Mouse (Mus musculus) heart, postnatal 0 days (tissue): ENCODE results near the gene Coro2b. TPM values are rescaled to one million over a fixed set of nuclear protein-coding genes. Genes with fewer than 3 reads are reported as not detected.

Source experiments
- ATAC-seq: fragments of 200-750 bp; cut with Nextera tagmentation; 2 replicates; pipeline ENCODE4 v1.8.0; 2017; ENCODE audit warnings: low read depth, moderate number of reproducible peaks, moderate library complexity; ENCODE audit not compliant: insufficient read depth
- DNase-seq: peaks from one replicate; pipeline ENCODE4 v3.0.0-alpha.2; 2016; ENCODE audit warnings: low spot score
- H3K27ac ChIP-seq: fragments of 300-500 bp; sonication (generic); 2 replicates; pipeline ENCODE4 v1.5.1; 2014; ENCODE audit warnings: low read depth, mild to moderate bottlenecking
- H3K27me3 ChIP-seq: fragments of 300-500 bp; sonication (generic); 2 replicates; pipeline ENCODE4 v1.6.1; 2014; ENCODE audit warnings: low read length, mixed read lengths; ENCODE audit not compliant: control insufficient read depth, insufficient read depth
- H3K36me3 ChIP-seq: fragments of 300-500 bp; sonication (generic); replicated peaks from 2 replicates; pipeline ENCODE4 v1.6.1; 2014; ENCODE audit warnings: low read length, mixed read lengths; ENCODE audit not compliant: control insufficient read depth, insufficient read depth
- H3K4me1 ChIP-seq: fragments of 300-500 bp; sonication (generic); 2 replicates; pipeline ENCODE4 v1.6.1; 2014; ENCODE audit warnings: antibody characterized with exemption; ENCODE audit not compliant: control insufficient read depth, insufficient read depth
- H3K4me2 ChIP-seq: fragments of 300-500 bp; sonication (generic); 2 replicates; pipeline ENCODE4 v1.6.1; 2014; ENCODE audit warnings: low read depth, mild to moderate bottlenecking, low read length, moderate library complexity
- H3K4me3 ChIP-seq: fragments of 300-500 bp; sonication (generic); 2 replicates; pipeline ENCODE4 v1.5.1; 2014; ENCODE audit warnings: low read depth, low read length
- H3K9ac ChIP-seq: fragments of 300-500 bp; sonication (generic); replicated peaks from 2 replicates; pipeline ENCODE4 v1.6.1; 2014; ENCODE audit warnings: low read depth, low read length, mixed read lengths
- H3K9me3 ChIP-seq: fragments of 300-500 bp; sonication (generic); replicated peaks from 2 replicates; pipeline ENCODE4 v1.6.1; 2016; ENCODE audit warnings: low read length; ENCODE audit not compliant: control insufficient read depth
- CTCF ChIP-seq: IDR thresholded peaks from 2 replicates; pipeline ENCODE4 v1.5.1; 2016; ENCODE audit warnings: antibody characterized with exemption, control low read depth, low read depth
- EP300 ChIP-seq: IDR thresholded peaks from 2 replicates; pipeline ENCODE4 v1.6.1; 2016; ENCODE audit warnings: antibody characterized with exemption, low read depth
- WGBS: fragments of 180-500 bp; shearing (Covaris S2); extraction: QIAGEN DNeasy Blood & Tissue Kit; methylation state at CpG from one replicate; pipeline ENCODE4 v1.1.7; 2014; 5-methylcytosine and 5-hydroxymethylcytosine counted together
- polyA plus RNA-seq: library from polyadenylated mRNA; unstranded; fragments of >200 nt; fragmentation: Nextera tagmentation; extraction: Ambion mirVana; gene quantifications from 2 replicates; pipeline ENCODE4 v1.2.1, GENCODE M21; 2015
- total RNA-seq: library from RNA; depleted of rRNA; stranded (reverse); fragments of >200 nt; gene quantifications from 2 replicates; pipeline ENCODE4 v1.2.3, GENCODE M21; 2014; ENCODE audit warnings: low replicate concordance

Gene Coro2b
- total and polyA plus RNA-seq, 2 experiments from 2014 or later: 5.5 to 45.9 TPM

GRCm38 (mm10) chr9:62426021-62426420, 110.8 kb downstream of the Coro2b start:
- H3K9me3 ChIP-seq: no peaks in the 10 kb centered on the region
- H3K4me1 ChIP-seq: peaks cover 5% of the 10 kb centered on the region; the same call in 1 of the 2 replicates
- no peak overlapping the region for H3K4me2 ChIP-seq
- TF ChIP-seq CTCF (no peak), EP300 (no peak)
- H3K4me3 ChIP-seq: no peak overlapping the region
- H3K36me3 ChIP-seq: peaks cover 4% of the 10 kb centered on the region; the same call in 1 of the 2 replicates
- no peak for DNase-seq
- WGBS: 64% methylated on average over 19 of the region's 19 CpGs
- no peaks in the 10 kb centered on the region for H3K27me3 ChIP-seq
- no peak for ATAC-seq
- H3K9ac ChIP-seq: no peak overlapping the region
- peak overlapping the region; percentile 56; the same call in 1 of the 2 replicates for H3K27ac ChIP-seq

DNA sequence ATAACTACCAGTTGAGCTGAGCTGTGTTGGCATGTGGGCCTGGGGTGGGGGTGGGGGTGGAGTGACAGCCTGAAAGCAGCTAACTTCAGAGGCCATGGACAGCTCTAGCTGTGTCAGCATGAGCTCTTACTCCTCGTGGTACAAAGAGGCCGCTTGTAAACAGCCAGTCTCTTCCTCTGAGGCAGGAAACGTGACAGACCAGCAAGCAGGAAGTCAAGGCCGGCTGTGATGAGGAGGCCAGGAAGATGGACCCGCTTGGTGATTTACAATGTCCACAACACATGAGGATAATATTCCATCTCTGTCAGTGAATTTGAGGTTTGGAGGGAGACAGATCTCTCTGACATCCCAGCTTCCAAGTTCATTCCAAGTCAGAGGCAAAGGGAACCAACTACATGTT, 111.6 kb downstream of the Coro2b start:
- Histone ChIP-seq H3K27ac (peak overlapping the region; percentile 56), H3K9me3 (no peaks in the 10 kb centered on the region), H3K4me2 (no peak overlapping the region), H3K4me3 (no peak overlapping the region), H3K4me1 (peaks cover 13% of the 10 kb centered on the region), H3K36me3 (peaks cover 3% of the 10 kb centered on the region; the same call in 1 of the 2 replicates), H3K27me3 (no peaks in the 10 kb centered on the region), H3K9ac (no peak overlapping the region)
- TF ChIP-seq EP300 (0 out of 2 replicates have a peak, but pooled peaks have one; percentile 28), CTCF (no peak)
- ATAC-seq (no peak), DNase-seq (no peak)
- 51% methylated on average over 5 of the region's 5 CpGs for WGBS

DNA sequence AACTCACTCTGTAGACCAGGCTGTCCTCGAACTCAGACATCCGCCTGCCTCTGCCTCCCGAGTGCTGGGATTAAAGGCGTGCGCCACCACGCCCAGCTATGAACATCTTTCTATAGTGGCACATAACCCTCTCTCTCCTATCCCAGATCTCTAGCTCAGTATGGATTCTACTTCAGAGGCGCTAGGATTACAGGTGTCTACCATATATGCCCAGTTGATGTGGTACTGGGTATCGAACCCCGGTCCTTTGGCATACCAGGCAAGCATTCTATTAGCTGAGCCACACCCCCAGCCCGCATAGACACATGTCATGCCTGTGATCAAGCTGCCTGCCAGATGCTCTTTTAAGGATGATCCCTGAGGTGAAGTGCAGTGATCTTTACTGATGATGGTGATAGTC, 113.0 kb downstream of the Coro2b start:
- Histone ChIP-seq H3K4me2 (no peak overlapping the region), H3K9ac (no peak overlapping the region), H3K27me3 (no peaks in the 10 kb centered on the region), H3K4me1 (peaks cover 13% of the 10 kb centered on the region), H3K4me3 (no peak overlapping the region), H3K27ac (no peak overlapping the region), H3K9me3 (no peaks in the 10 kb centered on the region), H3K36me3 (peaks cover 3% of the 10 kb centered on the region; the same call in 1 of the 2 replicates)
- WGBS: 94% methylated on average over 10 of the region's 10 CpGs
- TF ChIP-seq EP300 (no peak), CTCF (no peak)
- ATAC-seq (no peak), DNase-seq (no peak)

DNA sequence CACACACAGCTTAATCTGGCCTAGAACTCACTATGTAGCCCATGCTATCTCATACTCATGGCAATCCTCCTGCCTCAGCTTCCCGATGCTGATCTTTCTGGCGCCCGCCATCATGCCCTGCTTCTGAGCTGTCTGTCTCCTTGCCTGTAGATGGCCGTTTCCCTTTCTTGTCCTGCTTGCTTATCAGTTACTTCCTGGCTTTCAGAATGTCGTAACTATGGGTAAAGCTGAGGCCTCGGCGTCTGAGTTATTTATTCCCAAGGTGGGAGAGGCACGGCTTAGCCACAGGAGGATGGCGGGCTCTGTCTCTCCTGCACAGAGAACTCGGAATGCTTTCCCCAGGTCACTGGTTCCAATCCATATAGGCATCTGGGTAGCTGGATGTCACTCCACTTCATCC, 113.9 kb downstream of the Coro2b start:
- 54% methylated on average over 10 of the region's 10 CpGs for WGBS
- no peaks in the 10 kb centered on the region for H3K27me3 ChIP-seq
- H3K4me3 ChIP-seq: no peak overlapping the region
- 0 out of 2 replicates have a peak, but pooled peaks cover 4% of the 10 kb centered on the region for H3K9me3 ChIP-seq
- no peak overlapping the region for H3K27ac ChIP-seq
- H3K4me1 ChIP-seq: peaks cover 13% of the 10 kb centered on the region
- ATAC-seq (no peak), DNase-seq (peak; percentile 5)
- TF ChIP-seq EP300: no peak
- TF ChIP-seq CTCF: no peak
- H3K4me2 ChIP-seq: no peak overlapping the region
- H3K9ac ChIP-seq: no peak overlapping the region
- peaks cover 3% of the 10 kb centered on the region; the same call in 1 of the 2 replicates for H3K36me3 ChIP-seq

DNA sequence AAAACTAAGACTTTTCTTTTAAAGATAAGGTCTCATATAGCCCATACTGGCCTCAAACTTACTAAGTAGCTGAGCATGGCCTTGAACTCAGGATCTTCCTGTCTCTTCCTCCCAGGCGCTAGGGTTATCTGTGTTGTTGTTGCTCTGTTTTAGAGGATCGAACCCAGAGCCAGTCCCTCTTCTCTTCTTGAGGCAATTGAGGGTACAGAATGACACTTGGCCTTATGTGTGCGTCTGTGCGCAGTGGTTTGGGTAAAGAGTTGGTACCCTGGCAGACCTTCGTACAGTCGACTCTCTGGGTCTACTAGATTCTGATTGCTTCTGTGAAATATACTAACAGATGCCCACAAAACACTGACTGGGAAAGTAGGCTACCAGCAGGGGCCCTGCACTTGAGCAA, 114.9 kb downstream of the Coro2b start:
- ATAC-seq (no peak), DNase-seq (peak; percentile 4)
- 93% methylated on average over 6 of the region's 6 CpGs for WGBS
- Histone ChIP-seq H3K9me3 (0 out of 2 replicates have a peak, but pooled peaks cover 4% of the 10 kb centered on the region), H3K4me1 (peaks cover 13% of the 10 kb centered on the region), H3K36me3 (0 out of 2 replicates have a peak, but pooled peaks cover 3% of the 10 kb centered on the region), H3K27ac (peak overlapping the region; percentile 89; the same call in 1 of the 2 replicates), H3K4me2 (no peak overlapping the region), H3K9ac (no peak overlapping the region), H3K27me3 (no peaks in the 10 kb centered on the region), H3K4me3 (no peak overlapping the region)
- TF ChIP-seq CTCF: no peak
- TF ChIP-seq EP300: no peak

GRCm38 (mm10) chr9:62421027-62421426, 115.8 kb downstream of the Coro2b start:
- Histone ChIP-seq H3K27me3 (no peaks in the 10 kb centered on the region), H3K36me3 (no peaks in the 10 kb centered on the region), H3K4me1 (peaks cover 21% of the 10 kb centered on the region), H3K9me3 (0 out of 2 replicates have a peak, but pooled peaks cover 4% of the 10 kb centered on the region), H3K27ac (peak overlapping the region; percentile 89), H3K4me2 (peak overlapping the region; percentile 30; the same call in 1 of the 2 replicates), H3K4me3 (peak overlapping the region; percentile 23), H3K9ac (no peak overlapping the region)
- ATAC-seq (peak; percentile 76), DNase-seq (peak; percentile 75)
- TF ChIP-seq CTCF: no peak
- 0 out of 2 replicates have a peak, but pooled peaks have one; percentile 55 for TF ChIP-seq EP300
- 12% methylated on average over 13 of the region's 13 CpGs for WGBS
